Mouse (Mus musculus): ENCODE measurements around the gene Prss56.

DNA sequence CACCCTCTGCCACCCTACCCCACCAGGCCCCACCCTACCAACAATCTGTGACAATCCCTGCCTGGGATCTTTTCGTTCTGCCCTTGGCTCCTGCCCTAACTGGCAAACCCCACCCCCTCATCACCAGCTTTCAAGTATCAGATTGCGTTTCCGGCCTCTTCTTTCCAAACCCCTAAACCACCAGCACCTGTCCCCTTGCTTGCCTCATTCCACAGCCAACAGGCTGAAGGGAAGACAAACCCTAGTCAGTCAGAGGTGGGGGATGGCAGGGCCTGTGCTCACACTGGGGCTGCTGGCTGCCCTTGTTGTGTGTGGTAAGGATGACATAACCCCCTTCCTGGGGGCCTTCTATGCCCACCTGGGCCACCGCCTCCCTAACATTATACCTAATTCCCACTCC, 7.3 kb downstream of the Prss56 start, which contains the start of gene Chrnd:
- TF ChIP-seq CTCF (IDR thresholded peaks at IDR 0.05; ENCODE audit: control insufficient read depth, insufficient read depth, low read length), result no peak
- no peak for TF ChIP-seq POLR2A (IDR thresholded peaks at IDR 0.05; ENCODE audit: borderline replicate concordance, control insufficient read depth, low read depth, low read length)

Measured in bone marrow, adult 2 months (tissue).